Mouse (Mus musculus) lung, embryonic 16.5 days (tissue): ENCODE measurements around the gene Sbno2. TPM values are rescaled to one million over a fixed set of nuclear protein-coding genes. Genes with fewer than 3 reads are reported as not detected.

Experiments
- ATAC-seq: fragments of 200-750 bp; cut with Nextera tagmentation; 2 replicates; pipeline ENCODE4 v1.8.0; 2017; ENCODE audit warnings: low read depth, mild to moderate bottlenecking, moderate library complexity
- H3K27ac ChIP-seq: fragments of 300-500 bp; sonication (generic); 2 replicates; pipeline ENCODE4 v1.5.1; 2014; ENCODE audit warnings: mild to moderate bottlenecking, control low read depth, low read length
- H3K27me3 ChIP-seq: fragments of 300-500 bp; sonication (generic); 2 replicates; pipeline ENCODE4 v1.6.1; 2014; ENCODE audit warnings: low read depth, low read length, mixed read lengths; ENCODE audit not compliant: control insufficient read depth, insufficient read depth
- H3K36me3 ChIP-seq: fragments of 300-500 bp; sonication (generic); 2 replicates; pipeline ENCODE4 v1.6.1; 2014; ENCODE audit warnings: low read length; ENCODE audit not compliant: control insufficient read depth, insufficient read depth
- H3K4me1 ChIP-seq: fragments of 300-500 bp; sonication (generic); replicated peaks from 2 replicates; pipeline ENCODE4 v1.6.1; 2014; ENCODE audit warnings: low read length, mixed read lengths; ENCODE audit not compliant: control insufficient read depth, insufficient read depth
- H3K4me2 ChIP-seq: fragments of 300-500 bp; sonication (generic); 2 replicates; pipeline ENCODE4 v1.6.1; 2014; ENCODE audit warnings: low read depth, low read length, control low read depth
- H3K4me3 ChIP-seq: fragments of 300-500 bp; sonication (generic); 2 replicates; pipeline ENCODE4 v1.5.1; 2014; ENCODE audit warnings: mild to moderate bottlenecking, low read length, control low read depth
- H3K9ac ChIP-seq: fragments of 300-500 bp; sonication (generic); 2 replicates; pipeline ENCODE4 v1.6.1; 2014; ENCODE audit warnings: low read length, control low read depth
- H3K9me3 ChIP-seq: fragments of 300-500 bp; sonication (generic); 2 replicates; pipeline ENCODE4 v1.6.1; 2016; ENCODE audit warnings: low read length; ENCODE audit not compliant: control insufficient read depth
- WGBS: fragments of 180-500 bp; shearing (Covaris S2); extraction: QIAGEN DNeasy Blood & Tissue Kit; methylation state at CpG from one replicate; pipeline ENCODE4 v1.1.7; 2014; 5-methylcytosine and 5-hydroxymethylcytosine counted together
- polyA plus RNA-seq: library from polyadenylated mRNA; unstranded; fragments of >200 nt; fragmentation: Nextera tagmentation; extraction: Ambion mirVana; gene quantifications from 2 replicates; pipeline ENCODE4 v1.2.1, GENCODE M21; 2015

The Sbno2 gene
- polyA plus RNA-seq, 1 experiment from 2014 or later, result 18.7 TPM

DNA sequence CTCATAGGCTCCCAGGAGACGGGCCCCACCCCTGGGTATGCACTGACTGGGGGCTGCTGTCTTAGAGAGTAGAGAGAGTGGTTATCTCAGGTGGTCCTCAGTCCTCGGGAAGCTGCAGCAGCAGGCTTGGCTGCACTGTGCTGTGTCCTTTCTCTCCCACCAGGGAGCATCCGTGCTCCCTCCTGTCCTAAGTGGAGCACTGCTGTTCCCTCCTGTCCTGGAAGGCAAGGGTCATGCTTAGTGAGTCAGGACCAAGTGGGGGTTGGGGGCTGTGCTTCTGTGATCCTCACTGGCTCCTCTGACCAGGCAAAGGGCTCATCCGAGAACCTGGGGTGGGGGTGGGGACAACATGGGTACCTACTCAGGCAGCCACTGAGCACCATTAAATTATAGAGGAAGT, 16.2 kb downstream of the Sbno2 start:
- 51% methylated on average over 4 of the region's 4 CpGs for WGBS
- ATAC-seq, result no peak

DNA sequence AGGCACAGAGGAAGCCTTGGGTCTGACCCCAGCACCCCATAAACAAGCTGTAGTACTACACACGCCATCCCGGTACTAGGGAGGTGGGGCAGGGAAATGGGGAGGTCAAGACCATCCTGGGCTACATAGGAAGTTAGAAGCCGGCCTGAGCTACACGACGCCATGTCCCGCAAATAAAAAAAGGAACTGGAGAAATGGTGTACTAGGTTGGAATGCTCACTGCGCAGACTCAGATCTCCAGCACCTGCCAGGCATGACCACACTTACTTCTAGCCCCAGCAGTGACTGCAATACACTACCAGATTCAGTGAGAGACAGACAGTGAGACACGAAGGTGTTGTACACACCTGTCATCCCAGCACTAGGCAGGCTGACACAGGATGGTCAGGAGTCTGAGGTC, 17.9 kb downstream of the Sbno2 start:
- Histone ChIP-seq H3K9ac (no peak overlapping the region), H3K27me3 (no peaks in the 10 kb centered on the region), H3K4me2 (no peak overlapping the region), H3K4me1 (peaks cover 36% of the 10 kb centered on the region), H3K4me3 (no peak overlapping the region), H3K9me3 (no peaks in the 10 kb centered on the region), H3K27ac (no peak overlapping the region), H3K36me3 (peaks cover 4% of the 10 kb centered on the region; the same call in 1 of the 2 replicates)
- no peak for ATAC-seq
- WGBS, result 88% methylated on average over 8 of the region's 8 CpGs

More for the DNA sequence above, 16.2 kb downstream of the Sbno2 start:
- Histone ChIP-seq H3K9ac (no peak overlapping the region), H3K4me2 (no peak overlapping the region), H3K27ac (no peak overlapping the region), H3K27me3 (no peaks in the 10 kb centered on the region), H3K4me3 (no peak overlapping the region), H3K9me3 (no peaks in the 10 kb centered on the region), H3K36me3 (no peaks in the 10 kb centered on the region; the same call in 1 of the 2 replicates), H3K4me1 (peaks cover 38% of the 10 kb centered on the region)

DNA sequence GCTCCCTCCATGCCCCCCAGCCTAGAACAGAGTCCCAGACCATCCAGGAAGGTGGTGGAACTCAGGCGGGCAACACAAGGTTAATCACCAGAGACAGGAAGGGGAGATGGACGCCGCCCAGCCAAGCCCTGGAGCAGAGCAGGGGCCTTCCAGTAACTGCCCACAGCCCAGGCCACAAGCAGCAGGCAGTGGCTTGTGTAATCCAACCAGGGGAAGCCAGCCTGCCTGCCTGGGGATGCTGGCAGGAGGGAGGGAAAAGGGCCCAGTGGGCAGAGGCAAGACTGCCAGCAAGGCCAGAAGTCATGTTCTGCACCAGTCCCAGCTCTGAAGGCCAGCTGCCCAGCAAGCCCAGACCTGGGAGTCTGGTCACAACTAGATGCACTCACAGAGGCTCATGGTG, 18.5 kb downstream of the Sbno2 start:
- Histone ChIP-seq H3K4me1 (peaks cover 30% of the 10 kb centered on the region), H3K27ac (no peak overlapping the region), H3K4me2 (no peak overlapping the region), H3K9ac (peak overlapping the region; percentile 29; the same call in 1 of the 2 replicates), H3K36me3 (peaks cover 10% of the 10 kb centered on the region), H3K4me3 (no peak overlapping the region), H3K27me3 (no peaks in the 10 kb centered on the region), H3K9me3 (no peaks in the 10 kb centered on the region)
- no peak for ATAC-seq
- 76% methylated on average over 3 of the region's 3 CpGs for WGBS

DNA sequence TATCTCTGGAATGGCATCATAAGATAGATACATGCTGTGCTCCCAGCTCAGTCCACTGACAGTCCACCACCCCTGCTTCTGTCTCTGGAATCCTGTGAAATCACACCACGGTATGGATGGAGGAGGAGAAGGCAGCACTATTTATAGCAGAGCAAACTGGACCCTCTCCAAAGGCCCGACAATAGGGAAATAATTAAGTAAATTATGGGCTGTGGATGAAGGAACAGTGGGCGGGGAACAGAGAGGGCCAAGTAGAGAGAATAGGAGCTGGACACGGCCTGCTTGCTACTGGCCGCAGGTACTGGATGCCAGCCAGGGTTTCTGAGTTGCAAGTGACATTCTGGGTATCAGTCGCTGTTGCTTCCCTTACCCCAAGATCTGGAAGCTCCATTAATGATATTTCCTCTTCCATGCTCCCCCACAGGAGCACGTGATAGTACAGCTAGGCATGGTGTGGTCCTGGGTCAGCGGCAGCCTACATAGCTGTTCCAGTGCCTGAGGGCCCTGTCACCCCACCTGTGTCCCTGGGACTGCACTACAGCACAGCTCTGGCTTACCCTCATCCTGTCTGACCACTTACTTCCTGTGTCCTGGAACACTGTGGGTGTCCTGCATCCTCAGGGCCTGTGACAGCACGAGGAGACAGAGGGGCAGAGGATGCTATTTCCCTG, 20.4 kb downstream of the Sbno2 start:
- Histone ChIP-seq H3K9ac (no peak overlapping the region; the same call in 1 of the 2 replicates), H3K4me1 (peaks cover 25% of the 10 kb centered on the region), H3K27ac (peak overlapping the region; percentile 71), H3K4me2 (peak overlapping the region; percentile 31), H3K27me3 (no peaks in the 10 kb centered on the region), H3K9me3 (no peaks in the 10 kb centered on the region), H3K36me3 (peaks cover 20% of the 10 kb centered on the region), H3K4me3 (no peak overlapping the region)
- WGBS, result 41% methylated on average over 9 of the region's 9 CpGs
- peak; percentile 88 for ATAC-seq

DNA sequence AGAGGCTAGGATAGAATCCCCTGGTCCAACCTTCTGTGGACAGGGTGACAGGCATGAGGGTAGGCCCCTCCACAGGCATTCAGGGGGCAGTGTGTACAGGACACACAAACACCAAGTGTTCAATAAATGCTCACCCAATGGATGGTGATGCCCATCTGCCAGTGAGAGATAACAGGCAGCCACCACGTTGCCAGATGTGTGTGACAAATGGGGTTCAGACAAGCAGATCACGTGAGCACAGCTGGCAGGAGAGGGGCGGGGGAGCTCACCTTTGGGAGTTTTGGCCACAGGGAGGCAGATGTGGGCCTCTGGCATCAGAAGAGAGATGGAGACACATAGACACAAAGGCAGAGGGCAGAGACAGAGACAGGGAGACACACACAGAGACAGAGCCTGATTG, 24.3 kb downstream of the Sbno2 start:
- Histone ChIP-seq H3K36me3 (peaks cover 20% of the 10 kb centered on the region), H3K27ac (no peak overlapping the region), H3K27me3 (no peaks in the 10 kb centered on the region), H3K9me3 (no peaks in the 10 kb centered on the region), H3K4me1 (peaks cover 19% of the 10 kb centered on the region), H3K4me3 (no peak overlapping the region), H3K9ac (no peak overlapping the region), H3K4me2 (no peak overlapping the region)
- 73% methylated on average over 3 of the region's 3 CpGs for WGBS
- ATAC-seq, result no peak

DNA sequence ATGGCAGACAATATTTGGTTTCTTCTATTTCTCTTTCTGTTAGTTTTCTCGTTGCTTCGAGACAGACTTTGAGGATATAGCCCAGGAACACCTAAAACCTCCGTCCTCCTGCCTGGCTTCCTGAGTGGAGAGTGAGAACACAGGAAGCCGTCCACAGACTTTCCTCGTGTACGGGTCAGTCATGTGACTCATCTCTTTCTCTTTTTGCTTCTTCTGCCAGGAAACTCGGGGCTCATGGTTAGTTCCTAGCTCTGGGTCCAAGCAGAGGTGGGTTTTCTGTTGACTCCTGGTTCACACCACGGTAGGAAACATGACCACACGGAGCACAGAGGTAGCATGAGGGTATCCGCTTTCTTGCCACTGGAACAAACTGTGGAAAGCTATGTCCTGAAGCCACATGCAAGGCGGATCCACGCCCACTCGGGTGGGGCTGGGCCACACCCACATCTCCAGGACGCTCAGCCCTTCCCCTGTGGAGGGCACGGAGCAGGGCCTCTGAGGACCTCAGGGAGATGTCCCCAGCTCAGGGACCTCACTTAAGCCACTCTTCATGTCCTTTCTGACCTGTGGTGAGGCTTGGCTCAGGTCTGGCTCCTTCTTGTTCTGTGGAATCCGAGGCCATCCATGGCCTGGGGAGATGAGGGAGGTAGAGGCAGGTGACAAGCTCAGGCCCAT, 24.8 kb downstream of the Sbno2 start:
- ATAC-seq, result no peak
- Histone ChIP-seq H3K27me3 (no peaks in the 10 kb centered on the region), H3K9me3 (no peaks in the 10 kb centered on the region), H3K4me1 (peaks cover 20% of the 10 kb centered on the region), H3K9ac (no peak overlapping the region), H3K36me3 (peaks cover 20% of the 10 kb centered on the region), H3K27ac (no peak overlapping the region), H3K4me2 (no peak overlapping the region), H3K4me3 (no peak overlapping the region)
- WGBS, result 76% methylated on average over 16 of the region's 16 CpGs

DNA sequence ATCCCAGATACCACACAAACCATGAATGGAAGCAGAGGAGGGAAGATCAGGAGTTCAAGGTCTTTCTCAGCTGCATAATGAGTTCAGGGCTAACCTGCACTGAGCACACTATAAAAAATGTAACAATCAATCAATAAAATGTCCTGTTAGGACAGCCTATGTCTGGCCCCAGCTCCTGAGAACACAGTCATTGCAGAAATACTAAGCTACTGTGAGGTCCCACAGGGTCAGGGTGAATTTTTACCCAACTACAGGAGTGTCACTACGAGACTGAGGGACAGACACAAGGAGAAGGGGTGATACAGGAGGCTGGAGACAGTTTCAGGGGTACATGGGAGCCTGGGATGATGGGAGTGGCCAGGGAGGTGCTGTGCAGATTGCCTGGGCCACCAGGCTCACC, 27.0 kb downstream of the Sbno2 start:
- Histone ChIP-seq H3K27ac (no peak overlapping the region), H3K9ac (no peak overlapping the region), H3K4me3 (no peak overlapping the region), H3K4me1 (peaks cover 12% of the 10 kb centered on the region), H3K27me3 (no peaks in the 10 kb centered on the region), H3K36me3 (peaks cover 15% of the 10 kb centered on the region), H3K9me3 (no peaks in the 10 kb centered on the region), H3K4me2 (no peak overlapping the region)
- ATAC-seq, result no peak
- WGBS, result 77% methylated on average over 1 of the region's 1 CpGs

DNA sequence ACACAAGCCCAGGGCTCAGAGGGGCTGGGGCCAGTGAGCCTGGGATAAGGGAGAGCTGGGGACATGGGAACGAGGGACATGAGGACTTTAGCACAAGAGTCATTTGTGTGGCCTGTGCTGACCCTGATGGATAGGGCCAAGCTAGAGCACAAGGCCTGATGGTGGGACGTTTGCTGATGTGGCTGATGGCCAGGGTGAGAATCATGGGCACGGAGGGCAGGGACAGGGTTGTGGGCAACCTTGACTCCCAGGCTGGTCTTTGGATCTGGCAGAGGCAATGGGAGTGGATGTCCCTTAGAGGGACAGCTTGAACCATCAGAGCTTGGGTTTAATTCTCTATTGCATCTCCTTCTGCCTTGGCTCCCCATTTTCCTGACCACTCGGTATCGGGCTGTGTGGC, 28.1 kb downstream of the Sbno2 start:
- ATAC-seq, result no peak
- peaks cover 14% of the 10 kb centered on the region for H3K36me3 ChIP-seq
- H3K4me1 ChIP-seq, result peaks cover 12% of the 10 kb centered on the region
- H3K4me3 ChIP-seq, result no peak overlapping the region
- H3K27ac ChIP-seq, result no peak overlapping the region
- H3K9me3 ChIP-seq, result no peaks in the 10 kb centered on the region
- WGBS, result 82% methylated on average over 5 of the region's 5 CpGs
- no peak overlapping the region for H3K9ac ChIP-seq
- no peaks in the 10 kb centered on the region for H3K27me3 ChIP-seq
- no peak overlapping the region for H3K4me2 ChIP-seq

DNA sequence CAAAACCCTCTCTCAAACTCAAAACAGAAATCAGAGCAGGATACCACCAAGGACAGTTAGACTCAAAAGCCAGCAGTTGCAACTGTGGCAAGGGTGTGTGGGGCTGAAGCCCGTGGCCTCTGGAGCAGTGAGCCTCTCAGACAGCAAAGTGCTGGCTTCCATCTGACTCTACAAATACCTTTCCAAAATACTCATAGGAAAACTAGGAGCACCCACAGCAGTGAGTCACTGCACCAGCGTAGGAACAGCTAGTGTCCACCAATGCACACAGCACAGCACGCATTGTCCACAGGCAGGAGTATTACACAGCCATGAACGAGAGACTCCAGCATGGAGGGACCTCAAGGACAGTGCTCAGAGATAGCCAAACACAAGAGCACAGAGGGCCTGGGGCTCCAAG, 29.0 kb downstream of the Sbno2 start:
- peaks cover 20% of the 10 kb centered on the region for H3K4me1 ChIP-seq
- no peaks in the 10 kb centered on the region for H3K27me3 ChIP-seq
- no peak overlapping the region for H3K9ac ChIP-seq
- no peaks in the 10 kb centered on the region for H3K9me3 ChIP-seq
- H3K27ac ChIP-seq, result no peak overlapping the region
- no peak overlapping the region for H3K4me3 ChIP-seq
- no peak for ATAC-seq
- no peak overlapping the region for H3K4me2 ChIP-seq
- 92% methylated on average over 4 of the region's 4 CpGs for WGBS
- peaks cover 5% of the 10 kb centered on the region; the same call in 1 of the 2 replicates for H3K36me3 ChIP-seq
